Mouse (Mus musculus) heart, adult 2 months (tissue): Measurements from ENCODE around the gene Lars2. TPM values are rescaled to one million over a fixed set of nuclear protein-coding genes. Genes with fewer than 3 reads are reported as not detected.
"Not testable (repeated sequence)": the region's sequence is repeated elsewhere in the genome, so short reads cannot be mapped to it uniquely, and the experiment has no call there.

Experiments
- DNase-seq, 2 experiments: peaks; one replicate each; pipeline ENCODE4 v3.0.0; 2021
- H3K27ac ChIP-seq: fragments of 200-600 bp; 2 replicates; pipeline ENCODE4 v1.8.1; 2022
- H3K27me3 ChIP-seq: fragments of 200-500 bp; 2 replicates; pipeline ENCODE4 v1.6.1; 2012; ENCODE audit warnings: mild to moderate bottlenecking, low read length, inconsistent platforms, mixed read lengths; ENCODE audit not compliant: control insufficient read depth, insufficient read depth
- H3K36me3 ChIP-seq: fragments of 200-500 bp; 2 replicates; pipeline ENCODE4 v1.6.1; 2012; ENCODE audit warnings: low read length, inconsistent platforms; ENCODE audit not compliant: control insufficient read depth, insufficient read depth
- H3K4me1 ChIP-seq: fragments of 200-500 bp; 2 replicates; pipeline ENCODE4 v1.6.1; 2011; ENCODE audit warnings: low read length; ENCODE audit not compliant: control insufficient read depth, insufficient read depth
- H3K4me3 ChIP-seq: fragments of 200-600 bp; 2 replicates; pipeline ENCODE4 v1.8.1; 2022
- H3K79me2 ChIP-seq: fragments of 200-500 bp; replicated peaks from 2 replicates; pipeline ENCODE4 v1.6.1; 2012; ENCODE audit warnings: mild to moderate bottlenecking, inconsistent platforms, low read length, moderate library complexity, mixed read lengths; ENCODE audit not compliant: control insufficient read depth, insufficient read depth
- H3K9ac ChIP-seq: fragments of 200-500 bp; 2 replicates; pipeline ENCODE4 v1.6.1; 2012; ENCODE audit warnings: low read depth, mild to moderate bottlenecking, control low read depth, inconsistent platforms, low read length, mixed read lengths
- CTCF ChIP-seq: fragments of 200-600 bp; IDR thresholded peaks from 2 replicates; pipeline ENCODE4 v1.8.1; 2022; ENCODE audit warnings: antibody characterized with exemption, mild to moderate bottlenecking, moderate library complexity
- EP300 ChIP-seq: fragments of 200-500 bp; IDR thresholded peaks from 2 replicates; pipeline ENCODE4 v1.6.1; 2011; ENCODE audit warnings: low read depth, low read length, control low read depth; ENCODE audit not compliant: insufficient read depth
- POLR2A ChIP-seq: fragments of 200-500 bp; IDR thresholded peaks from 2 replicates; pipeline ENCODE4 v1.6.1; 2011; ENCODE audit warnings: mild to moderate bottlenecking, low read depth, low read length, control low read depth; ENCODE audit not compliant: insufficient read depth
- WGBS: fragments of 180-500 bp; shearing (Covaris S2); methylation state at CpG from one replicate; pipeline ENCODE4 v1.1.7; 2018; 5-methylcytosine and 5-hydroxymethylcytosine counted together
- intact Hi-C: fragments of 180-260 bp; cut with DNase I; formaldehyde crosslinking; loops from one replicate; pipeline ENCODE4 v1.15.1; 2025
- polyA plus RNA-seq: library from polyadenylated mRNA; depleted of rRNA; stranded (reverse); fragments of >200 nt; gene quantifications from 2 replicates; pipeline ENCODE4 v1.2.3, GENCODE M21; 2012
- total RNA-seq, 2 experiments: library from RNA; stranded (reverse); gene quantifications; 2 replicates each; pipeline ENCODE4 v1.2.3; 2021

The Lars2 gene
- total and polyA plus RNA-seq, 3 experiments, result 147 to 906 (median 397) TPM

DNA sequence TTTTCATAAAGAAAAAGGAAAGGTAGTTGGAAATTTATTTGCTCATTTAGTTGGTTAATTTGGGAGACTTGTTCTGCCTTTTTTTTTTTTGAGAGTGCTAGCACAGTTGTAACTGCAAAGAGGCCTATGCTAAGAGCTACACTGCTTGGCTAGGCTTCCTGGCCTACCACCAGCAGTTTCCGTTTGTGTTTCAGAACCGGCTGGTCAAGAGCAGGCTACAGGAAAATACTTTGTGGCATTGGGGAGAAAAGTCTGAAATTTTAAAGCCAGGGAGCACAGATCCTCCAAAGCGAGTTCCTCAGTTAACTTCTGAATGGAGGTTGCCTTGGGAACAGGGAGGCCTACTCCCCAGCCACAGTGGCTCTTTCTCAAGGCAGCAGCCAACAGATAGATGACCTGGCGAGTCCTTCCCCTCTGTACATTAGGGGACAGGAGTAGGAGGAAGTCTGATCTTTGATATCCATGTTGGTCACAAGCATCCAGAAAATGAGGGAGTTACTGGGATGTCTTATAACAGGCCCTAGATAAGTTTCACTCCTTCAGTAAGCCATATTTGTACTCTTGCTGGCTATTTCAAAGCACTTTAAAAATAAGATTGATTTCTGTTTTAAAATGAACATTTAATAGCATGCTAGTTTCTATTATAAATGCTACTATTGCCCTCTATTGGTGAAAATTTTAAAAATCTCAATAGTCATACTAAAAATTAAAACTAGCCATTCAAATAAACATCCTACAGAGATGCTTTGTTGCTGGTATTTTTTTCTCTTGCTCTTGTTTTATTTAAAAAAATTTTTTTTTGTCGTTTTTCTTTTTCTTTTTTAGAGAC lies 73.7 kb downstream of the Lars2 start:
- no peak overlapping the region for H3K4me3 ChIP-seq
- intact Hi-C loops, result loop anchor here (5.0 kb wide), 1 partner anchor 328 kb away; the partner anchor contains the start of genes Exosc7 and Zdhhc3
- no peaks in the 10 kb centered on the region for H3K36me3 ChIP-seq

DNA sequence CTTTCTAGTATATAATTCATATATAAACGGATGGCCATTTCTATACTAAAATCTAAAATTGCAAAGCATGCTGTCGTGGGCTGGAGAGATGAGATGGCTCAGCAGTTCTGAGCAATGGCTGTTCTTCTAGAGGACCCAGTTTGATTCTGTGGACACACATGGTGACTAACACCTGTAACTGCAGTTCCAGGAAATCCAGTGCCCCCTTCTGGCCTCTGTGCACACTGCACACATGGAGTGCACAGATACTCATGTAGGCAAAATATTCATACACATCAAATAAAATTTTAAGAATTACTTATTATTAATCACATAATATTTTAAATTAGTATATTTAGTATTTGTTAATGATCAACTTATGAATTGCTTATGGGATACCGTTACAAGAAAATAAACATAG lies 80.4 kb downstream of the Lars2 start:
- H3K36me3 ChIP-seq, H3K4me1 ChIP-seq, H3K79me2 ChIP-seq, H3K27ac ChIP-seq, H3K9ac ChIP-seq, H3K4me3 ChIP-seq, H3K27me3 ChIP-seq, intact Hi-C loops, DNase-seq: not testable (repeated sequence)
- TF ChIP-seq CTCF, result peak; percentile 29
- 99% methylated on average over 3 of the region's 3 CpGs for WGBS

More for the DNA sequence above, 73.7 kb downstream of the Lars2 start:
- Histone ChIP-seq H3K27me3 (no peaks in the 10 kb centered on the region), H3K4me1 (no peaks in the 10 kb centered on the region), H3K27ac (peak overlapping the region; percentile 31), H3K79me2 (no peaks in the 10 kb centered on the region; the same call in 1 of the 2 replicates), H3K9ac (no peak overlapping the region)
- WGBS, result 52% methylated on average over 5 of the region's 5 CpGs
- peak; percentile 40 to 50 for DNase-seq
- TF ChIP-seq POLR2A (no peak), CTCF (peak; percentile 59)

DNA sequence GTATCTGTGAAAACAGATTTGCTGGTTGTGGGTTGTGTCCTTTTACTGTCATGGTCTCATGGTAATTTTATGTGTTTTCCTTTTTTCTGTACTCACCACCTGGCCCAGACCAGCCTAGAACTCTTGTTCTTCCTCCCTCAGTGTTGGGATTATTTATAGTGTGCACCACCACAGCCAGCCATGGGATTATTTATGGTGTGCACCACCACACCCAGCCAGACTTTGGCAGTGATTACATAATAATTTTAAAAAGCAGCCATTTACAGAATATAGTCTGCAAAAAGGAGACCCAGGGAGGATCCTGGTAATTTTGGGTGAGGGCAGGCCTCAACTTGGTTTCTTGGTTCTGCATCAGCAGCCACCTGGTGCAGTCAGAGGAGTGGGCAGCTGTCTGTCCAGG lies 81.9 kb downstream of the Lars2 start:
- TF ChIP-seq EP300 (no peak), POLR2A (no peak), CTCF (no peak)
- intact Hi-C loops, result no loop called here
- DNase-seq, result no peak

DNA sequence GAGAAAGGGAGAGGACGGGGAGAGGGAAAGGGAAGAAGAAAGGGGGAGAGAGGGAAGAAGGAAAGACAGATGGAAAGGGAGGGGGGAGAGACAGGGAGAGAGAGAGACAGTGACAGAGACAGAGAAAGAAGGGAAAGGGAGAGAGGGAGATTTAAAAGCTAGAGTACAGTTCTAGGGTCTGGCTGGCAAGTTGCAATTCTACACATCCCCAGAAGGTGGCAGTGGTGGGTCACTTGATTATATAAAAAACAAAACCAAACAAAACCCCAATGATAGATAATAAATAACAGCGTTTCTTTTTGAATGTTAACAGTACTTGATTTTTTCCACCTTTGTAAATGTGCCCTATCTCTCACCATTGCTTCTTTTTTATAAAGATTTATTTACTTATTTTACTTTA lies 83.4 kb downstream of the Lars2 start:
- peak; percentile 27 to 63 for DNase-seq
- intact Hi-C loops, result loop anchor here (1.0 to 10.0 kb wide), 4 partner anchors 29 to 295 kb away; partner anchors contain the start of genes Clec3b and Limd1
- no peak overlapping the region for H3K9ac ChIP-seq
- no peak overlapping the region for H3K4me3 ChIP-seq
- no peaks in the 10 kb centered on the region; the same call in 1 of the 2 replicates for H3K4me1 ChIP-seq
- H3K36me3 ChIP-seq, result no peaks in the 10 kb centered on the region
- TF ChIP-seq CTCF (no peak; the same call in 1 of the 2 replicates), EP300 (peak; percentile 37; the same call in 1 of the 2 replicates), POLR2A (no peak)
- H3K79me2 ChIP-seq, result no peaks in the 10 kb centered on the region
- H3K27ac ChIP-seq, result no peak overlapping the region
- H3K27me3 ChIP-seq, result no peaks in the 10 kb centered on the region
- 42% methylated on average over 2 of the region's 2 CpGs for WGBS

More for the DNA sequence above, 81.9 kb downstream of the Lars2 start:
- Histone ChIP-seq H3K36me3 (no peaks in the 10 kb centered on the region), H3K4me1 (no peaks in the 10 kb centered on the region; the same call in 1 of the 2 replicates), H3K4me3 (no peak overlapping the region), H3K9ac (no peak overlapping the region), H3K27ac (no peak overlapping the region), H3K27me3 (no peaks in the 10 kb centered on the region), H3K79me2 (no peaks in the 10 kb centered on the region)

DNA sequence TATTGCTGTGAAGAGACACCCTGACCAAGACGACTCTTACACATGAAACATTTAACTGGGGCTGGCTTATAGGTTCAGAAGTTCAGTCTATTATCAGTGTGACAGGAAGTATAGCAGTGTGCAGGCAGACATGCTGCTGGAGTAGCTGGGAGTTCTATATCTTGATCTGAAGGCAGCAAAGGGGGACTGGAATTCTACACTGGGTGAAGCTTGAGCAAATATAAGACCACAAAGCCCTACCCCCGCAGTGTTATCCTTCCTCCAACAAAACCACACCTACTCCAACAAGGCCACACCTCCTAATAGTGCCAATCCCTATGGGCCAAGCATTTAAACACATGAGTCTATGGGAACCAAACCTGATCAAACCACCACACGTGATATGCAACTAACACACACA lies 85.0 kb downstream of the Lars2 start:
- WGBS, result 62% methylated on average over 3 of the region's 3 CpGs
- TF ChIP-seq CTCF (no peak), POLR2A (no peak), EP300 (no peak)
- H3K9ac ChIP-seq, result no peak overlapping the region
- no peak overlapping the region for H3K4me3 ChIP-seq
- intact Hi-C loops, result loop anchor here (2.0 to 10.0 kb wide), 2 partner anchors 27 to 297 kb away; partner anchors contain the start of genes Clec3b and Limd1
- DNase-seq, result no peak
- peaks cover 2% of the 10 kb centered on the region for H3K4me1 ChIP-seq
- H3K36me3 ChIP-seq, result no peaks in the 10 kb centered on the region
- H3K27ac ChIP-seq, result no peak overlapping the region
- H3K27me3 ChIP-seq, result no peaks in the 10 kb centered on the region
- no peaks in the 10 kb centered on the region for H3K79me2 ChIP-seq
